Comparison of ENCODE assay signal across 18 mouse cellular contexts in the genomic region with DNA sequence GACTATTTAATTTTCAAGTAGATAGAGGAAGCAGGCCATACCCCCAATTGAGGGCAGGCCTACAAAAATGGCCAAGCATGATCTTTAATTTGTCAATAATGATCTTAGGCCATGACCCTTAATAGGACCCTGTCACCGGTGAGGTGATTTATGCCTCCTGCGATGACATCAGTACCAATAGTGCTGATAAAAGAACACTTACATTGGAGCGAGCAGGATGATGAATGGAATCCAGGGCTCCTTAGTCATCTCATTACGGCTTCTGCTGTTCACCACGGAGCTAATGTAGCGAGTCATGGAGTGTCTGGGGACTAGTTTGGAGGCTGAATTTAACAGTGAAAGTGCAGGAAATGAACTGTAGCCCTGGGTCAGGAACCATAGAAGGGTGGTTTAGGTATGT.
DNase-seq lines count a peak whose midpoint lies in the region; ATAC-seq and TF ChIP-seq lines count a peak whose summit lies in the region.
"Had no signal": no experiment of that assay in that cellular context is flagged by ENCODE, and none has a peak within 500 bp of the region (broad histone marks: within the 10 kb centered on the region; RNA-seq: fewer than 3 reads in every experiment).

No protein-coding gene starts in this region.

- TF ChIP-seq CTCF in CH12.LX (conservative IDR thresholded peaks at IDR 0.05 in 1 of 2, IDR thresholded peaks at IDR 0.05 in 1 of 2; ENCODE audit: low read depth in 2 of 2, low read length in 2 of 2) = no peak

- TF ChIP-seq RAD21 in CH12.LX (IDR thresholded peaks at IDR 0.05; ENCODE audit: low read depth, low read length) = no peak

- no peak overlapping the region for H3K4me2 ChIP-seq in CH12.LX (ENCODE audit: insufficient read depth, low read depth, poor library complexity, severe bottlenecking)
- no peak overlapping the region for H3K4me2 ChIP-seq in hindbrain, embryonic 16.5 days (ENCODE audit: low read length)
- H3K4me2 ChIP-seq: embryonic facial prominence, embryonic 15.5 days; intestine, embryonic 15.5 days; kidney, embryonic 15.5 days; midbrain, embryonic 15.5 days had no signal

- peak; percentile 2 for DNase-seq in CH12.LX (ENCODE audit: extremely low read depth)
- DNase-seq in adrenal gland, postnatal 10 days = peak; percentile 27
- peak; percentile 10 for DNase-seq in embryo, embryonic 9.5 days (ENCODE audit: extremely low spot score)
- no peak for DNase-seq in left cerebral cortex, postnatal 36 days (ENCODE audit: low spot score in 2 of 2)
- DNase-seq in frontal cortex, postnatal 36 days (ENCODE audit: low spot score in 2 of 2) = no peak
- DNase-seq in cerebellum, adult 11-12 months = no peak
- DNase-seq in urinary bladder, postnatal 10 days (ENCODE audit: low spot score) = no peak
- DNase-seq: cerebellum, postnatal 14 days; gastrocnemius, adult 2 months; heart, postnatal 10 days; lung, postnatal 36 days; thymus, adult 18-20 months had no signal

- H3K4me3 ChIP-seq in CH12.LX (replicated peaks in 1 of 3; ENCODE audit: low read depth in 2 of 3, low read length in 2 of 3, poor library complexity in 1 of 3) = no peak overlapping the region
- no peak overlapping the region for H3K4me3 ChIP-seq in hindbrain, embryonic 16.5 days (ENCODE audit: low read length)
- H3K4me3 ChIP-seq: embryonic facial prominence, embryonic 15.5 days; gastrocnemius, adult 2 months; intestine, embryonic 15.5 days; kidney, embryonic 15.5 days; midbrain, embryonic 15.5 days had no signal

- TF ChIP-seq EP300 in CH12.LX (IDR thresholded peaks at IDR 0.05; ENCODE audit: low read length) = no peak

- in situ Hi-C loops in CH12.LX (cut with MboI; ENCODE audit: low pct_ligation_motif_present, low pct_unique_long_range_greater_than_20kb, low sequenced_read_pairs) = no loop called here

- no peaks in the 10 kb centered on the region for H3K79me2 ChIP-seq in CH12.LX (replicated peaks; ENCODE audit: control insufficient read depth, extremely low read depth, insufficient read depth, poor library complexity, severe bottlenecking)

- H3K9me3 ChIP-seq in CH12.LX (replicated peaks; ENCODE audit: low read length) = peaks cover 3% of the 10 kb centered on the region
- H3K9me3 ChIP-seq in hindbrain, embryonic 16.5 days (ENCODE audit: control insufficient read depth, low read length) = no peaks in the 10 kb centered on the region
- H3K9me3 ChIP-seq: embryonic facial prominence, embryonic 15.5 days; intestine, embryonic 15.5 days; kidney, embryonic 15.5 days; midbrain, embryonic 15.5 days had no signal

- H3K27ac ChIP-seq in CH12.LX (ENCODE audit: insufficient read depth, low read depth) = no peak overlapping the region
- no peak overlapping the region for H3K27ac ChIP-seq in hindbrain, embryonic 16.5 days (ENCODE audit: low read depth, low read length)
- H3K27ac ChIP-seq: embryonic facial prominence, embryonic 15.5 days; gastrocnemius, adult 2 months; intestine, embryonic 15.5 days; kidney, embryonic 15.5 days; midbrain, embryonic 15.5 days had no signal

- WGBS in hindbrain, embryonic 16.5 days = 49% methylated on average over 6 of the region's 6 CpGs

- no peak overlapping the region for H3K9ac ChIP-seq in CH12.LX (ENCODE audit: insufficient read depth, low read depth)
- H3K9ac ChIP-seq in hindbrain, embryonic 16.5 days (ENCODE audit: low read depth, low read length) = no peak overlapping the region
- H3K9ac ChIP-seq: embryonic facial prominence, embryonic 15.5 days; intestine, embryonic 15.5 days; kidney, embryonic 15.5 days; midbrain, embryonic 15.5 days had no signal

- H3K36me3 ChIP-seq in CH12.LX (replicated peaks in 1 of 2; ENCODE audit: control insufficient read depth in 1 of 2, insufficient read depth in 1 of 2, low read length in 1 of 2) = no peaks in the 10 kb centered on the region
- no peaks in the 10 kb centered on the region for H3K36me3 ChIP-seq in hindbrain, embryonic 16.5 days (ENCODE audit: control insufficient read depth, insufficient read depth, low read length)
- H3K36me3 ChIP-seq: embryonic facial prominence, embryonic 15.5 days; intestine, embryonic 15.5 days; kidney, embryonic 15.5 days; midbrain, embryonic 15.5 days had no signal

- dilution Hi-C loops in CH12.LX (cut with MboI; ENCODE audit: extremely low pct_ligation_motif_present, extremely low pct_unique_long_range_greater_than_20kb, low sequenced_read_pairs) = no loop called here

- H3K27me3 ChIP-seq in CH12.LX (replicated peaks) = no peaks in the 10 kb centered on the region
- no peaks in the 10 kb centered on the region for H3K27me3 ChIP-seq in hindbrain, embryonic 16.5 days (replicated peaks; ENCODE audit: control insufficient read depth, insufficient read depth, low read length)
- H3K27me3 ChIP-seq: embryonic facial prominence, embryonic 15.5 days; intestine, embryonic 15.5 days; kidney, embryonic 15.5 days; midbrain, embryonic 15.5 days had no signal

- ATAC-seq in hindbrain, embryonic 16.5 days = peak; percentile 76
- ATAC-seq: CD4-positive, CD25-positive, alpha-beta regulatory T cell, adult 4 months; intestine, embryonic 15.5 days; midbrain, embryonic 15.5 days had no signal

- intact Hi-C loops in left cerebral cortex, postnatal 36 days (cut with DNase I) = no loop called here

- no peak for TF ChIP-seq POLR2A in CH12.LX (IDR thresholded peaks at IDR 0.05; ENCODE audit: low read depth, low read length)

- no peaks in the 10 kb centered on the region for H3K4me1 ChIP-seq in CH12.LX (ENCODE audit: control insufficient read depth in 1 of 2, insufficient read depth in 2 of 2)
- no peaks in the 10 kb centered on the region for H3K4me1 ChIP-seq in hindbrain, embryonic 16.5 days (ENCODE audit: control insufficient read depth, insufficient read depth, low read depth, low read length)
- H3K4me1 ChIP-seq: embryonic facial prominence, embryonic 15.5 days; intestine, embryonic 15.5 days; kidney, embryonic 15.5 days had no signal

TF ChIP-seq in CH12.LX, 34 proteins besides CTCF, POLR2A, EP300 and RAD21:
- no peak for TF ChIP-seq MAX (IDR thresholded peaks at IDR 0.05; ENCODE audit: low read length)
- no peak for TF ChIP-seq USF2 (conservative IDR thresholded peaks at IDR 0.05; ENCODE audit: low read depth, low read length)
- no peak for TF ChIP-seq GABPA (IDR thresholded peaks at IDR 0.05; ENCODE audit: insufficient replicate concordance, low read depth, low read length)
- no peak for TF ChIP-seq MAZ (IDR thresholded peaks at IDR 0.05; ENCODE audit: low read depth, low read length)
- no peak for TF ChIP-seq E2F4 (IDR thresholded peaks at IDR 0.05; ENCODE audit: insufficient replicate concordance, low read depth, low read length)
- TF ChIP-seq ZKSCAN1 (IDR thresholded peaks at IDR 0.05; ENCODE audit: borderline replicate concordance, low read depth, low read length) = no peak
- TF ChIP-seq ZC3H11A (IDR thresholded peaks at IDR 0.05; ENCODE audit: low read depth, low read length) = no peak
- TF ChIP-seq BHLHE40 (IDR thresholded peaks at IDR 0.05; ENCODE audit: low read depth, low read length) = no peak
- no peak for TF ChIP-seq MAFK (IDR thresholded peaks at IDR 0.05; ENCODE audit: insufficient replicate concordance, low read length)
- no peak for TF ChIP-seq CHD2 (IDR thresholded peaks at IDR 0.05; ENCODE audit: low read length)
- no peak for TF ChIP-seq JUND (conservative IDR thresholded peaks at IDR 0.05; ENCODE audit: low read depth, low read length)
- no peak for TF ChIP-seq MYC (IDR thresholded peaks at IDR 0.05; ENCODE audit: low read depth, low read length)
- TF ChIP-seq HCFC1 (IDR thresholded peaks at IDR 0.05; ENCODE audit: low read depth, low read length) = no peak
- no peak for TF ChIP-seq ZNF384 (IDR thresholded peaks at IDR 0.05; ENCODE audit: low read depth, low read length)
- TF ChIP-seq ELF1 (IDR thresholded peaks at IDR 0.05; ENCODE audit: low read depth, low read length) = no peak
- no peak for TF ChIP-seq PAX5 (IDR thresholded peaks at IDR 0.05; ENCODE audit: low read length)
- no peak for TF ChIP-seq SMC3 (IDR thresholded peaks at IDR 0.05; ENCODE audit: low read depth, low read length)
- no peak for TF ChIP-seq TBP (conservative IDR thresholded peaks at IDR 0.05; ENCODE audit: low read depth, low read length)
- no peak for TF ChIP-seq RCOR1 (conservative IDR thresholded peaks at IDR 0.05; ENCODE audit: low read depth, low read length)

Comparison
In these comparisons a context has a peak if more than half of its experiments do, and no peak if none do; other contexts are left out.
1. DNase-seq: peak in CH12.LX (single experiment), adrenal gland, postnatal 10 days (single experiment) and embryo, embryonic 9.5 days (single experiment); none in left cerebral cortex, postnatal 36 days (0 of 2), frontal cortex, postnatal 36 days (0 of 2), cerebellum, adult 11-12 months (single experiment) and urinary bladder, postnatal 10 days (single experiment).